Mouse (Mus musculus): ENCODE data around the gene Rab5c. TPM values are rescaled to one million over a fixed set of nuclear protein-coding genes. Genes with fewer than 3 reads are reported as not detected.
A peak's percentile ranks its signal among the peaks of the same experiment; 100 is the strongest.

Rab5c gene
- polyA plus RNA-seq, 1 experiment, result 350 TPM

- Histone ChIP-seq H3K4me1 (ENCODE audit: control insufficient read depth, insufficient read depth, insufficient read length, low read length) (peaks cover 21% of the 10 kb centered on the region), H3K27me3 (ENCODE audit: control insufficient read depth, insufficient read depth, low read length) (no peaks in the 10 kb centered on the region), H3K4me3 (ENCODE audit: low read depth, low read length) (no peak overlapping the region), H3K36me3 (ENCODE audit: control insufficient read depth, insufficient read depth, low read length) (peaks cover 44% of the 10 kb centered on the region), H3K27ac (ENCODE audit: insufficient read depth, low read depth, low read length) (no peak overlapping the region)
- 96% methylated on average over 7 of the region's 7 CpGs for WGBS
- no peak for TF ChIP-seq CTCF (IDR thresholded peaks at IDR 0.05; ENCODE audit: extremely low read depth, insufficient read length, insufficient replicate concordance, low read depth, low read length)
- no peak for TF ChIP-seq POLR2A (IDR thresholded peaks at IDR 0.05; ENCODE audit: low read depth, low read length)
These were observed 19.6 kb downstream of the Rab5c start for GRCm38 (mm10) chr11:100718462-100718861.

GRCm38 (mm10) chr11:100716649-100717048 is 21.4 kb downstream of the Rab5c start:
- TF ChIP-seq CTCF (IDR thresholded peaks at IDR 0.05; ENCODE audit: extremely low read depth, insufficient read length, insufficient replicate concordance, low read depth, low read length) (no peak), POLR2A (IDR thresholded peaks at IDR 0.05; ENCODE audit: low read depth, low read length) (no peak)
- WGBS, result 88% methylated on average over 3 of the region's 3 CpGs
- Histone ChIP-seq H3K27ac (ENCODE audit: insufficient read depth, low read depth, low read length) (no peak overlapping the region), H3K4me3 (ENCODE audit: low read depth, low read length) (no peak overlapping the region), H3K4me1 (ENCODE audit: control insufficient read depth, insufficient read depth, insufficient read length, low read length) (peaks cover 18% of the 10 kb centered on the region), H3K36me3 (ENCODE audit: control insufficient read depth, insufficient read depth, low read length) (peaks cover 44% of the 10 kb centered on the region), H3K27me3 (ENCODE audit: control insufficient read depth, insufficient read depth, low read length) (no peaks in the 10 kb centered on the region)

GRCm38 (mm10) chr11:100714948-100715347 is 23.1 kb downstream of the Rab5c start:
- H3K4me3 ChIP-seq (ENCODE audit: low read depth, low read length), result no peak overlapping the region
- peaks cover 19% of the 10 kb centered on the region for H3K4me1 ChIP-seq (ENCODE audit: control insufficient read depth, insufficient read depth, insufficient read length, low read length)
- no peak overlapping the region for H3K27ac ChIP-seq (ENCODE audit: insufficient read depth, low read depth, low read length)
- H3K27me3 ChIP-seq (ENCODE audit: control insufficient read depth, insufficient read depth, low read length), result no peaks in the 10 kb centered on the region
- WGBS, result 92% methylated on average over 6 of the region's 6 CpGs
- H3K36me3 ChIP-seq (ENCODE audit: control insufficient read depth, insufficient read depth, low read length), result peaks cover 44% of the 10 kb centered on the region
- TF ChIP-seq CTCF (IDR thresholded peaks at IDR 0.05; ENCODE audit: extremely low read depth, insufficient read length, insufficient replicate concordance, low read depth, low read length) (no peak), POLR2A (IDR thresholded peaks at IDR 0.05; ENCODE audit: low read depth, low read length) (no peak)

- H3K27me3 ChIP-seq (ENCODE audit: control insufficient read depth, insufficient read depth, low read length), result no peaks in the 10 kb centered on the region
- peak; percentile 74; the same call in 1 of the 2 replicates for TF ChIP-seq CTCF (IDR thresholded peaks at IDR 0.05; ENCODE audit: extremely low read depth, insufficient read length, insufficient replicate concordance, low read depth, low read length)
- TF ChIP-seq POLR2A (IDR thresholded peaks at IDR 0.05; ENCODE audit: low read depth, low read length), result no peak
- H3K36me3 ChIP-seq (ENCODE audit: control insufficient read depth, insufficient read depth, low read length), result peaks cover 40% of the 10 kb centered on the region
- H3K4me1 ChIP-seq (ENCODE audit: control insufficient read depth, insufficient read depth, insufficient read length, low read length), result peaks cover 16% of the 10 kb centered on the region
- WGBS, result 64% methylated on average over 6 of the region's 6 CpGs
- H3K4me3 ChIP-seq (ENCODE audit: low read depth, low read length), result peak overlapping the region; percentile 57; the same call in 1 of the 2 replicates
- peak overlapping the region; percentile 65 for H3K27ac ChIP-seq (ENCODE audit: insufficient read depth, low read depth, low read length)
These were observed 23.5 kb downstream of the Rab5c start for GRCm38 (mm10) chr11:100714534-100714915.

- Histone ChIP-seq H3K4me3 (ENCODE audit: low read depth, low read length) (peak within 1 kb of the TSS; percentile 57), H3K4me1 (ENCODE audit: control insufficient read depth, insufficient read depth, insufficient read length, low read length) (peaks cover 16% of the 10 kb centered on the region), H3K27me3 (ENCODE audit: control insufficient read depth, insufficient read depth, low read length) (no peaks in the 10 kb centered on the region), H3K36me3 (ENCODE audit: control insufficient read depth, insufficient read depth, low read length) (peaks cover 39% of the 10 kb centered on the region), H3K27ac (ENCODE audit: insufficient read depth, low read depth, low read length) (peak within 1 kb of the TSS; percentile 65)
- WGBS, result 38% methylated on average over 38 of the region's 38 CpGs
- no peak; the same call in 1 of the 2 replicates for TF ChIP-seq POLR2A (IDR thresholded peaks at IDR 0.05; ENCODE audit: low read depth, low read length)
- no peak for TF ChIP-seq CTCF (IDR thresholded peaks at IDR 0.05; ENCODE audit: extremely low read depth, insufficient read length, insufficient replicate concordance, low read depth, low read length)
These were observed 24.1 kb downstream of the Rab5c start, which contains the start of gene Hspb9 for GRCm38 (mm10) chr11:100713735-100714533. TSS of gene Hspb9 (plus strand) at chr11:100713850.

GRCm38 (mm10) chr11:100713174-100713573 is 24.8 kb downstream of the Rab5c start:
- no peak for TF ChIP-seq CTCF (IDR thresholded peaks at IDR 0.05; ENCODE audit: extremely low read depth, insufficient read length, insufficient replicate concordance, low read depth, low read length)
- TF ChIP-seq POLR2A (IDR thresholded peaks at IDR 0.05; ENCODE audit: low read depth, low read length), result no peak
- peak overlapping the region; percentile 57 for H3K4me3 ChIP-seq (ENCODE audit: low read depth, low read length)
- WGBS, result 83% methylated on average over 4 of the region's 4 CpGs
- H3K27me3 ChIP-seq (ENCODE audit: control insufficient read depth, insufficient read depth, low read length), result no peaks in the 10 kb centered on the region
- peaks cover 16% of the 10 kb centered on the region for H3K4me1 ChIP-seq (ENCODE audit: control insufficient read depth, insufficient read depth, insufficient read length, low read length)
- peaks cover 35% of the 10 kb centered on the region for H3K36me3 ChIP-seq (ENCODE audit: control insufficient read depth, insufficient read depth, low read length)
- H3K27ac ChIP-seq (ENCODE audit: insufficient read depth, low read depth, low read length), result 0 out of 2 replicates have a peak overlapping the region, but pooled peaks have one; percentile 35

Data from small intestine, adult 2 months (tissue).